Mouse (Mus musculus) bone marrow macrophage, adult 2 months (primary cell): ENCODE results near the gene Adgrl3.

Source experiments
- CTCF ChIP-seq: IDR thresholded peaks from 2 replicates; pipeline ENCODE4 v1.5.1; 2012; ENCODE audit warnings: low read depth, mild to moderate bottlenecking, low read length, moderate library complexity
- POLR2A ChIP-seq: IDR thresholded peaks from 2 replicates; pipeline ENCODE4 v1.6.1; 2012; ENCODE audit warnings: mild to moderate bottlenecking, low read depth, low read length, borderline replicate concordance

DNA sequence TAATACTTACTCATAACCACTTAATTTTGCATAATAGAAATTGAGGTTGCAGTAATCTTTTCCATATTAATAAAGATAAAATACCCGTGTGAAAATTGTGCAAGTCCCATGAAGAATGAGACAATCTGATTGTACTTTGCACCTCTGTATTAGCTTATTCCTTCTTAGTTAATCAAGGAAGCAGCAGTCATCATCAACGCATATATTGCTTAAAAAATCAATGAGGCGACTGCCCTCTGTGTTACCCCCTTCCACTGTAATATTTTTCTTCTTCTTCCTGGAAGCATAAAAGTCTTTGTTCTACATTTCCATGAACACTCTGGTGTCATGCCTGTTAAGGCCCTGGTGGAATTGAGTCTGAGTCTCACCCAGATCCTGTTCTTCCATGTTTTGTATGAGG lies 416.4 kb downstream of the Adgrl3 start:
- TF ChIP-seq POLR2A = no peak
- no peak for TF ChIP-seq CTCF
